Mouse (Mus musculus) hindbrain, embryonic 12.5 days (tissue): ENCODE data around the gene Cx3cr1. TPM values are rescaled to one million over a fixed set of nuclear protein-coding genes. Genes with fewer than 3 reads are reported as not detected.
A peak's percentile ranks its signal among the peaks of the same experiment; 100 is the strongest.

Source experiments
- ATAC-seq: fragments of 200-750 bp; cut with Nextera tagmentation; 2 replicates; pipeline ENCODE4 v1.8.0; 2017; ENCODE audit warnings: moderate TSS enrichment; ENCODE audit not compliant: low FRiP score
- H3K27ac ChIP-seq: fragments of 300-500 bp; sonication (generic); 2 replicates; pipeline ENCODE4 v1.5.1; 2016; ENCODE audit warnings: mild to moderate bottlenecking
- H3K27me3 ChIP-seq: fragments of 300-500 bp; sonication (generic); 2 replicates; pipeline ENCODE4 v1.6.1; 2016; ENCODE audit warnings: mild to moderate bottlenecking
- H3K36me3 ChIP-seq: fragments of 300-500 bp; sonication (generic); 2 replicates; pipeline ENCODE4 v1.6.1; 2016; ENCODE audit warnings: mild to moderate bottlenecking
- H3K4me1 ChIP-seq: fragments of 300-500 bp; sonication (generic); 2 replicates; pipeline ENCODE4 v1.6.1; 2016
- H3K4me2 ChIP-seq: fragments of 300-500 bp; sonication (generic); replicated peaks from 2 replicates; pipeline ENCODE4 v1.6.1; 2016; ENCODE audit warnings: mild to moderate bottlenecking
- H3K4me3 ChIP-seq: fragments of 300-500 bp; sonication (generic); 2 replicates; pipeline ENCODE4 v1.5.1; 2016; ENCODE audit warnings: mild to moderate bottlenecking
- H3K9ac ChIP-seq: fragments of 300-500 bp; sonication (generic); 2 replicates; pipeline ENCODE4 v1.6.1; 2016; ENCODE audit warnings: mild to moderate bottlenecking, moderate library complexity
- H3K9me3 ChIP-seq: fragments of 300-500 bp; sonication (generic); replicated peaks from 2 replicates; pipeline ENCODE4 v1.6.1; 2016; ENCODE audit warnings: mild to moderate bottlenecking
- WGBS: fragments of 180-500 bp; shearing (Covaris S2); methylation state at CpG from one replicate; pipeline ENCODE4 v1.1.7; 2016; 5-methylcytosine and 5-hydroxymethylcytosine counted together
- polyA plus RNA-seq: library from polyadenylated mRNA; unstranded; fragments of >200 nt; fragmentation: Nextera tagmentation; extraction: Ambion mirVana; gene quantifications from 2 replicates; pipeline ENCODE4 v1.2.1, GENCODE M21; 2016

The Cx3cr1 gene
- polyA plus RNA-seq, 1 experiment from 2014 or later, result 7.5 TPM

DNA sequence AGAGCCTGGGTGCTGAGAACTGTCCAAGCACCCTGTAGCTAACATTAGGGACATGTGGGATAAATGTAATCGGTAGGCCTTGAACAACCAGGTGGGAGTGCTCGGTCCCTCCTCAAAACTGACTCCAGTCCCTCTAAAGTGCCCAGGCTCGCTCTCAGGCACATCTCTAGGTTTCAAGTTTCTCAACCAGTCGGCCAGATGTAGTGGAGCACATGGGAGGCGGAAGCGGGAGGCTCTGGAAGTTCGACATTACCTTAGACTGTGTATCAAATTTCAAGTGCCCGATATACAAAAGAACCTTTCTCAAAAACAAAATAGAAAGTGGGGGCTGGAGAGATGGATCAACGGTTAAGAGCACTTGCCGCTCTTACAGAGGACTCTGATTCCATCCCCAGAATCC, 130.0 kb downstream of the Cx3cr1 start:
- WGBS, result 71% methylated on average over 10 of the region's 10 CpGs
- H3K27me3 ChIP-seq, result no peaks in the 10 kb centered on the region
- peaks cover 14% of the 10 kb centered on the region for H3K4me1 ChIP-seq
- H3K4me3 ChIP-seq, result no peak overlapping the region
- H3K36me3 ChIP-seq, result no peaks in the 10 kb centered on the region
- ATAC-seq, result no peak
- no peak overlapping the region for H3K4me2 ChIP-seq
- H3K27ac ChIP-seq, result no peak overlapping the region
- no peaks in the 10 kb centered on the region for H3K9me3 ChIP-seq
- H3K9ac ChIP-seq, result no peak overlapping the region

DNA sequence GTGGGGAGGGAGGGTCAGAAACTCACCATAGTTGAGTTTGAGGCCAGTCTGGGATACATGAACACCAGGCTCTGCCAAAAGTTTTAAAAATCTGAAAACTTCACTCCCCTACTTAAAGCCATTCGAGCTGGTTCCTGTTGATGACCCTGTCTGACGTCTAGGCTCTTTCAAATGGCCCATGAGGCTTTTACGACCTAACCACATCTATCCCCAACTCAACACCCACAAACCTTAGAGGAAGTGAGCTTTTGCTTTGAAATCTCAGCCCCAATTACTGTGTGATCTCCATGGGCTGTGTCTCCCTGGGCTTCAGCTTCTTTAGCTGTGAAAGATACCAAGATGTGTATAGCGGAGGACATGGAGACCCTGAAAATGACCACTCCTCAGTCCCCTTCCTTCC, 131.2 kb downstream of the Cx3cr1 start:
- Histone ChIP-seq H3K27me3 (no peaks in the 10 kb centered on the region), H3K4me1 (peaks cover 14% of the 10 kb centered on the region), H3K9ac (no peak overlapping the region), H3K27ac (no peak overlapping the region), H3K4me3 (no peak overlapping the region), H3K9me3 (no peaks in the 10 kb centered on the region), H3K4me2 (no peak overlapping the region), H3K36me3 (no peaks in the 10 kb centered on the region)
- no peak for ATAC-seq
- WGBS, result 92% methylated on average over 4 of the region's 4 CpGs

DNA sequence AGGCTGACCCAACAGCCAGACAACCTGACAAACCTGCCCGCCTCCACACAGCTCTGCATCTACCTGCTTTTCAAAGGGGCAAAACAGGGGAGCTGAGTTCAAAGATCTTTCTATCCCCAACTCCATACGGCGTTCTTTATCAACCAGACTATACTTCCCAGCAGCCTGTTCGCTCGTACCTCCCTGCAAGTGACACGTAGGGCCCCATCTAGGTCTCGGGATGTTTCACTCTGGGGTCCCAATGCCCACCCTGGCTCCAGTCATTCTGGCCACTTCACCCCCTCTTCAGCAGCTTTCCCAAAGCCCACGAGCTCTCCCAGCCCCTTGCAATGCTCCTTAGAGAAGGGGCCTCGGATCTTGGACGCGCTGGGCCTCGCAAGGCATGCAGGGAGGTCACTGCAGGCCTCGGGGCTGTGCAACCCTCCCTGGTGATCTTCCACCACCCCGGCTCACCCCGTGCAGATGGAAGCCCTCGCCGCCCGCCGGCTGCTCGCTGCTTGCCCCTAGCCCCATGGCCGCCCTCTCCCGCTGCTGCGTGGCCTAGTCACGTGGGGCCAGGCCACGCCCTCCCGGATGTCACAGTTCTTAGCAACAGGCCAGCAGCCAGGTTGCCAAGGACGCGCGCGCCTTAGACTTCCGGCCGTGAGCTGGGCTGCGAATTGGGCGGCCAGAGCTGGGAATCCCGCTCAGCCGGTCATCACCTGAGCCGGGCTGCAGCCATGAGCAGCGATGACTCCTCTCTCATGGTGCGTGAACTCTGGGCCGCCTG, 132.5 kb downstream of the Cx3cr1 start, which contains the start of the genes Gorasp1 and Ttc21a:
Gene Gorasp1, minus strand, starts transcription at position 561 of the 769 bp plus-strand sequence.
Gene Ttc21a, plus strand, starts transcription at position 602 of the 769 bp plus-strand sequence.
- H3K27ac ChIP-seq, result peak within 1 kb of the TSS; percentile 83
- H3K4me3 ChIP-seq, result peak within 1 kb of the TSS; percentile 68
- no peaks in the 10 kb centered on the region for H3K27me3 ChIP-seq
- no peaks in the 10 kb centered on the region for H3K9me3 ChIP-seq
- H3K9ac ChIP-seq, result peak within 1 kb of the TSS; percentile 88
- peaks cover 14% of the 10 kb centered on the region for H3K4me1 ChIP-seq
- ATAC-seq, result peak; percentile 96
- 3% methylated on average over 40 of the region's 40 CpGs for WGBS
- peaks cover 7% of the 10 kb centered on the region; the same call in 1 of the 2 replicates for H3K36me3 ChIP-seq
- peak within 1 kb of the TSS; percentile 89 for H3K4me2 ChIP-seq

DNA sequence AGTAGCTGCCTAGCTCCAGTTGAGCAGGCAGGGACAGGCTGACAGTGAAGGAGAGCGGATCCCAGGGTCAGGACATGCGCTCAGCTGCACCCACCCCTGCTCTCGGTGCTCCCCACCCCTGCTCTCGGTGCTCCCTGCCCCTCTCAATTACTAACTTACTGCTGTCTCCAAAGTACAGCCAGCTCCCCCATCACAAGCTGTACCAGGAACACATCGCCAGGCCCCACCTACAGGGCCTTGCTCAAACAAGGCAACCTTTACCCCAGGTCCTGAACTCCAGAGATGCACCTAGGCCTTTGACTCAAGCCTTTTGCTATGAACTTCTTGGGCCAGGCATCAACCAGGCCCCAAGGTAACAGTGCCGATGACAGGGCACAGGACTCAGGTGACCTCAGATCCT, 136.0 kb downstream of the Cx3cr1 start:
- H3K4me1 ChIP-seq, result peaks cover 14% of the 10 kb centered on the region
- no peak overlapping the region for H3K4me3 ChIP-seq
- no peak overlapping the region for H3K9ac ChIP-seq
- H3K36me3 ChIP-seq, result peaks cover 40% of the 10 kb centered on the region
- WGBS, result 94% methylated on average over 6 of the region's 6 CpGs
- H3K27me3 ChIP-seq, result no peaks in the 10 kb centered on the region
- H3K9me3 ChIP-seq, result no peaks in the 10 kb centered on the region
- no peak for ATAC-seq
- no peak overlapping the region for H3K27ac ChIP-seq
- H3K4me2 ChIP-seq, result no peak overlapping the region

DNA sequence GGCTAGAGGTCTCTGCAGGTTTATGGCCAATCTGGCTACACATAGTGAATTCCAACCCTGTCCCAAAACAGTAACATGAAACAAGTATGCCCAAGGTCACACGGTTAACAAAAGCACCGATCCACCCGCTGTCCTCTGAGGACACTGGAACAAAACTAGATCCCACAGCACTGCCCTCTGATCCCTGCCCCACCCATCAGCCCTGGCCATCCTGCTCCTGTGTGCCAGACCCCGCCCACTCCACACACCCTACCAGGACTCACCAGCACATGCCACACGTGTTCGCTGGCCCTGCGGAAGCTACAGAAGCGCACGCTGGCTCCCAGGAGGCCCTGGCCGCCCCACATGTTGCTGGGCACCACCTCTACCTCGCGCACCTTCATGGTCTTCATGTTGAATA, 137.3 kb downstream of the Cx3cr1 start:
- WGBS, result 90% methylated on average over 12 of the region's 12 CpGs
- Histone ChIP-seq H3K9me3 (no peaks in the 10 kb centered on the region), H3K27me3 (no peaks in the 10 kb centered on the region), H3K4me2 (no peak overlapping the region), H3K4me3 (no peak overlapping the region), H3K36me3 (peaks cover 52% of the 10 kb centered on the region), H3K9ac (no peak overlapping the region), H3K4me1 (peaks cover 9% of the 10 kb centered on the region), H3K27ac (no peak overlapping the region)
- ATAC-seq, result no peak

DNA sequence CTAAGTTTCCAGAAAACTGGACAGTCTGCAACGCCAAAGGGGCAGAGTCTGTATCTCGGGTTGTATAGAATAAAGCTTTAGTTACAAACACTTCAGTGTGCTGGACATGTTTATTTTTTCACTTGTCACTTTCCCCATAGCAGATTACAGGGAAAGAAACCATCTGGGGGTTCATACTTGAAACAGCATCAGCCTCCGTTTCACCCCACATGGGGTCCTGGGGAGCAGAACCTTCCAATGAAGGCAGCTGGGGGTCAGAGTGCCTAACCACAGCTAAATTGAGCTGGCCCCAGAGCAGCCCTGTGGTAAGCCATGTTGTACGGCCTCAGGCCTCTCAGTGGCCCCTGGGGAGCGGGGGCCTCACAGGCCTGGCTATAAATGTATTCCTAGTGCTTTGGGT, 143.2 kb downstream of the Cx3cr1 start:
- no peaks in the 10 kb centered on the region for H3K9me3 ChIP-seq
- no peak overlapping the region for H3K9ac ChIP-seq
- no peak for ATAC-seq
- H3K27me3 ChIP-seq, result no peaks in the 10 kb centered on the region
- no peaks in the 10 kb centered on the region for H3K4me1 ChIP-seq
- H3K4me3 ChIP-seq, result no peak overlapping the region
- 78% methylated on average over 5 of the region's 5 CpGs for WGBS
- H3K27ac ChIP-seq, result no peak overlapping the region
- peaks cover 93% of the 10 kb centered on the region for H3K36me3 ChIP-seq
- no peak overlapping the region for H3K4me2 ChIP-seq

DNA sequence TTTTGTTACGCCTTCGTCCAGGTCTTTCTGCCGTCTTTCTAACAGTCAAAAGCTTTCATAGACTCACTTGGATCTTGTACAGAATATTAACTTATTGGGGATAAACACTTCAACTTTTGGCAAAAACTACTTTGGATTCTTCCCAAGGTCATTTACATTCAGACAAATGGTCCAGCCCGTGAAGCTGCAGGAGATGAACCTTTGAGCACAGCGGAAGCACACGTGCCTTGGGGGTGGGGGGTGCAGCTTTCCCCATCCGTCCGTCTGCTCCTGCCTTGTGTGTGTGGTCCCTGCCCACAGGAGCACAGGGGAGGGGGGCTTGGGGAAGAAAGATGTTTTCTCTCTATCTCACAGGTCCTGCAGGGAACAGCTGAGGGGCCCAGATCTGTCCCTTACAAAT, 143.9 kb downstream of the Cx3cr1 start:
- Histone ChIP-seq H3K27me3 (no peaks in the 10 kb centered on the region), H3K9me3 (no peaks in the 10 kb centered on the region), H3K27ac (no peak overlapping the region), H3K4me1 (no peaks in the 10 kb centered on the region), H3K9ac (no peak overlapping the region), H3K4me2 (no peak overlapping the region), H3K4me3 (no peak overlapping the region), H3K36me3 (peaks cover 94% of the 10 kb centered on the region)
- no peak for ATAC-seq
- WGBS, result 86% methylated on average over 8 of the region's 8 CpGs

DNA sequence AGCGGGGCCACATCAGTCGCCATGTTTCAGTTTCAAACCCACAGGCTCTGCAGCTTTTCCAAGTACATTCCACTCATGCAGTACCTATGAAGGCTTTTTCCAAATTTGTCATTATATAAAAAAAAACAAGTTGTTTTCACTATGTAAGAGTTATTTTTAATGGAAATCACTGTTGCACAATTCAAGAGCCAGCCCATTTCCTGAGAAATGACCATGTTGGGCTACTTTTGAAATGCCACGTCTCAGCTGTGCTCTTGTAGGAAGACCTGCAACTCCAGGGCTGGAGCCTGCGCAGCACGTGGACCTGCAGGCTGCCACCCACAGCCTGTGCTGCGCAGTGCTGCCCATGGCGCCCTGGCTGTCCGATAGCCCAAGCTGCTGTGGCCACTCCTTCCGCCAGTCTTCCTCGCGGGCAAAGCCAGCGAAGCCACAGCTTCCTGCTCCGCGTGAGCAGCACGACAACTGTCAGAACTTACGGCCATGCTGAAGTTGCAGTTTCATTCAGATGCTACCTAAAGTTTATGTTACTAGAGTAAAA, 144.5 kb downstream of the Cx3cr1 start:
- no peaks in the 10 kb centered on the region for H3K4me1 ChIP-seq
- no peaks in the 10 kb centered on the region for H3K9me3 ChIP-seq
- H3K4me3 ChIP-seq, result no peak overlapping the region
- peaks cover 94% of the 10 kb centered on the region for H3K36me3 ChIP-seq
- no peak overlapping the region for H3K4me2 ChIP-seq
- whole genome bisulfite sequencing, result 91% methylated on average over 16 of the region's 16 CpGs
- no peaks in the 10 kb centered on the region for H3K27me3 ChIP-seq
- ATAC-seq, result no peak
- H3K27ac ChIP-seq, result no peak overlapping the region
- no peak overlapping the region for H3K9ac ChIP-seq

DNA sequence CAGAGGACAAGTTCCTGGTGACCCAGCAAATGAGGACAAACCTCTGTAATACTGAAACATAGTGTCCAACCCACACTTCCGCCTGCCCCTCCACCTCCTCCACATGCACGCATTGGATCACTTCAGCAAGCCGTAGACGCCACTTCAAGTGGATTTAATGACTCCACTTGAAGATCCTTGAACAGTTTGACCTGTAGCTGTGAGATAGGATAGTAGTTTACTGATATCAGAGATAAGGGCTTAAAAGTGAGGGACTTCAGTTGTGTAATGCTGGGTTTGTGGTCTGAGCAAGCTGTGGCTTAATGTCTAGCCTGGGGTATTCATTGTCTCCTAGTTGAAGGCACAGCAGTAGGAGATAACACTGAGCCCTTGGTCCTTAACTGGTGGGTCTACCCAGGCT, 146.2 kb downstream of the Cx3cr1 start:
- H3K36me3 ChIP-seq, result peaks cover 94% of the 10 kb centered on the region
- no peaks in the 10 kb centered on the region for H3K27me3 ChIP-seq
- no peaks in the 10 kb centered on the region for H3K9me3 ChIP-seq
- H3K27ac ChIP-seq, result no peak overlapping the region
- no peaks in the 10 kb centered on the region for H3K4me1 ChIP-seq
- ATAC-seq, result no peak
- no peak overlapping the region for H3K4me3 ChIP-seq
- WGBS, result 97% methylated on average over 4 of the region's 4 CpGs
- no peak overlapping the region for H3K9ac ChIP-seq
- no peak overlapping the region for H3K4me2 ChIP-seq

DNA sequence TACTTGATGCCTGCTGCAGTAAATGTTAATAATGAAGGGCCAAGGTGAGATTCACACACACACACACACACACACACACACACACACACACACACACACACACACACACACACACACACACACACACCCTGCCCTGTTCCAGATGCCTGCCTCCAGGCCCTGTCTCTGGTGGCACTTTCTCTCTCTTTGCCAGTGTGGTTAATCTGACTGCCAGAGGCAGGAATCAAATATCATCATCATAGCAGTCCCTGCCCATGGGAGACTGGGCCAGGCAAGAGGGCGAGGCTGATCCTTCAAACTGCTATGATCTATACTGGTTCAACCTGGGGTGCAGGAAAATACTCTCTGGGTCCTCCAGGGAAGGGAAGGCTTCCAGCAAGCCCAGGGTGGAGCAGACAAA, 149.8 kb downstream of the Cx3cr1 start:
- Histone ChIP-seq H3K36me3 (peaks cover 89% of the 10 kb centered on the region), H3K27me3 (no peaks in the 10 kb centered on the region), H3K4me3 (no peak overlapping the region), H3K27ac (no peak overlapping the region), H3K4me1 (no peaks in the 10 kb centered on the region), H3K4me2 (no peak overlapping the region), H3K9me3 (no peaks in the 10 kb centered on the region), H3K9ac (no peak overlapping the region)
- WGBS, result 100% methylated on average over 1 of the region's 1 CpGs
- ATAC-seq, result no peak

DNA sequence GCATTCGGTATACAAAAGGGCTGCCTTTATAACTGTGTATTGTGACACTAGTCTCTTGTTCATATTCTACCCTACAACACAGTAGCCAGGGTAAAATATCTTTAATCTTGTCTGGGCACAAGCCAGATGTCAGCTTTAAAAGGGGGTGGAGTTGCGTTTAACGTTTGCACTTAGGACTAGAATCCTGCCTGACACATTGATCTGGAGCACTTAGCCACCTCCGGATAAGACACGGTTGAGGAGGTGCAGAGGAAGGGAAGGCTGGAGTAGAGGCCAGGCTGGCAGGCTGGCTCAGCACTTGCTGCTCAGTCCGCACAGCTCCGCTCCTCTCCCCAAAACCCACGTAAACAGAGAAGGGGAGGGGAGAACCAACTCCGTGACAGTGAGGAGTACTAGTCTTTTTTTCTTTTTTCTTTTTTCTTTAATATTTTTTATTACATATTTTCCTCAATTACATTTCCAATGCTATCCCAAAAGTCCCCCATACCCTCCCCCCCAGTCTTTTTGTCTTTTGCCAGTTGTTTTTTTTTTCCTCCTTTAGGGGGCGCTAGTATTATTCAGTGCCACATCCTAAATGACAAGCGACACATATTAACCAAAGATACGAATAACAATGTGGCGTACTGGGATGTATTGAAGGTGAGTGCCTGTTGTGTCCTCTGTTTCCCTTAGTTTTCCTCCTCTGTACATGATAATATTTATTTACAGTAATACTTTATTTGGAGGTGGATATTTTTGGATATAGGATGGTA, 156.4 kb downstream of the Cx3cr1 start:
- H3K4me3 ChIP-seq, result no peak overlapping the region
- H3K4me1 ChIP-seq, result no peaks in the 10 kb centered on the region
- no peak overlapping the region for H3K4me2 ChIP-seq
- H3K9ac ChIP-seq, result no peak overlapping the region
- WGBS, result 83% methylated on average over 13 of the region's 13 CpGs
- no peaks in the 10 kb centered on the region for H3K27me3 ChIP-seq
- peaks cover 88% of the 10 kb centered on the region for H3K36me3 ChIP-seq
- H3K9me3 ChIP-seq, result no peaks in the 10 kb centered on the region
- ATAC-seq, result no peak
- H3K27ac ChIP-seq, result no peak overlapping the region

DNA sequence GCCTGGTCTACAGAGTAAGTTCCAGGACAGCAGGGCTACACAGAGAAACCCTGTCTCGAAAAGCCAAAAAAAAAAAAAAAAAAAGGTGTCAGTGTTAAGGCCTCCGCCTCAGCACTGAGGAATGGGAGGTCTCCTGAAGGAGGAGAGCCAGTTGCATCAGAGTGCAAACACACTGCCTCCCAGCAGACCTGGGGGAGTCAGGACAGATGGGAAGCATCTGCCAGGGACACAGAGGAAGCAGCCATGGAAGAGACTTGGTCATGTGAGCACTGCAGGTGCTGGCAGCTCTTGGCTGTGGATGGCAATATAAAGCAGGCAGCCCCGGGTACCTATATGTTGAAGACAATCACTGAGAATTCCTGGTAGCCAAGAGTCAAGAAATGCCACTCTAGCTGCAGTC, 159.7 kb downstream of the Cx3cr1 start:
- Histone ChIP-seq H3K4me3 (no peak overlapping the region), H3K36me3 (peaks cover 91% of the 10 kb centered on the region), H3K9me3 (no peaks in the 10 kb centered on the region), H3K9ac (no peak overlapping the region), H3K27me3 (no peaks in the 10 kb centered on the region), H3K4me1 (no peaks in the 10 kb centered on the region), H3K27ac (no peak overlapping the region), H3K4me2 (no peak overlapping the region)
- ATAC-seq, result no peak
- WGBS, result 94% methylated on average over 3 of the region's 3 CpGs
